In the genomic region with DNA sequence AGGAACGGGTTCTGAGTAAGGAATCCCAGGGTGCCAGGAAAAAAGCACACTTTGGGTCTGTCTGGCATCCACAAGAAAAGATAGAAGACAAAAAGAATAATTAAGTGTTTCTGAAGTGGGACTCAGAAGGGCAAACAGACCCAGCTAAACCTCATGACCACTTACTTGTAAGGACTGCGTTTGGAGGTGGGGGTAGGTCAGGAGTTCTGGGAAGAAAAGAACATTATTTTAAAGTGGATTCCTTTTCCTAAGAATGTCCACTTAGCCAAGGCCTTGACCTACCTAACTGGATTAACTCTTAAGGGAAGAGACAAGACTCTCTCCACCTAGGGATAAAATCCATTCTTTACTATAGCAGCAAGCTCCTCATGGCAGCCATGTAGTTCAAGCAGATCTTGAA, we compare ENCODE assay signal across 31 mouse cellular contexts. TPM values are rescaled to one million over a fixed set of nuclear protein-coding genes. Genes with fewer than 3 reads are reported as not detected.
A peak's percentile ranks its signal among the peaks of the same experiment; 100 is the strongest.
DNase-seq lines count a peak whose midpoint lies in the region; ATAC-seq and TF ChIP-seq lines count a peak whose summit lies in the region.
"Had no signal": no experiment of that assay in that cellular context is flagged by ENCODE, and none has a peak within 500 bp of the region (broad histone marks: within the 10 kb centered on the region; RNA-seq: fewer than 3 reads in every experiment).

No protein-coding gene starts in this region.

- WGBS in kidney, embryonic 16.5 days: 42% methylated on average over 2 of the region's 2 CpGs
- WGBS in lung, embryonic 16.5 days: 39% methylated on average over 2 of the region's 2 CpGs
- WGBS in lung, adult 2 months: 73% methylated on average over 2 of the region's 2 CpGs

- H3K36me3 ChIP-seq in kidney, embryonic 16.5 days (ENCODE audit: insufficient read depth, low read length): no peaks in the 10 kb centered on the region
- H3K36me3 ChIP-seq in lung, embryonic 16.5 days (ENCODE audit: control insufficient read depth, insufficient read depth, low read length): no peaks in the 10 kb centered on the region
- H3K36me3 ChIP-seq: embryonic facial prominence, embryonic 12.5 days; embryonic facial prominence, embryonic 15.5 days; G1E; hindbrain, embryonic 12.5 days had no signal

- no peak overlapping the region for H3K4me3 ChIP-seq in kidney, embryonic 16.5 days (ENCODE audit: low read length)
- no peak overlapping the region for H3K4me3 ChIP-seq in lung, embryonic 16.5 days (ENCODE audit: low read length)
- H3K4me3 ChIP-seq in lung, adult 2 months (replicated peaks; ENCODE audit: extremely low read depth, low read depth, low read length): no peak overlapping the region
- H3K4me3 ChIP-seq: embryonic facial prominence, embryonic 12.5 days; embryonic facial prominence, embryonic 15.5 days; gastrocnemius, adult 2 months; hindbrain, embryonic 12.5 days had no signal

- H3K4me1 ChIP-seq in kidney, embryonic 16.5 days (ENCODE audit: insufficient read depth, low read length): no peaks in the 10 kb centered on the region
- no peaks in the 10 kb centered on the region for H3K4me1 ChIP-seq in lung, embryonic 16.5 days (replicated peaks; ENCODE audit: control insufficient read depth, insufficient read depth, low read length)
- H3K4me1 ChIP-seq in lung, adult 2 months (ENCODE audit: control insufficient read depth, insufficient read depth, low read length): no peaks in the 10 kb centered on the region
- H3K4me1 ChIP-seq: embryonic facial prominence, embryonic 12.5 days; embryonic facial prominence, embryonic 15.5 days; hindbrain, embryonic 12.5 days had no signal

- no peak overlapping the region for H3K9ac ChIP-seq in kidney, embryonic 16.5 days (replicated peaks; ENCODE audit: low read length)
- no peak overlapping the region for H3K9ac ChIP-seq in lung, embryonic 16.5 days (ENCODE audit: low read length)
- H3K9ac ChIP-seq: embryonic facial prominence, embryonic 12.5 days; embryonic facial prominence, embryonic 15.5 days; forebrain, postnatal 0 days; hindbrain, embryonic 12.5 days had no signal

- no peak for DNase-seq in kidney, adult 11 months
- DNase-seq in lung, adult 2 months: no peak
- DNase-seq in lung, postnatal 36 days: peak; percentile 18
- no peak for DNase-seq in adrenal gland, adult 2 months
- DNase-seq: adrenal gland, postnatal 14 days; B cell, adult 2 months; cerebellum, adult 11 months; cerebellum, adult 2 months; cerebellum, adult 9-11 months; cerebellum, postnatal 25 days; gastrocnemius, adult 2 months; gastrocnemius, postnatal 14 days; heart, adult 11 months had no signal

- ATAC-seq in kidney, embryonic 16.5 days (ENCODE audit: low FRiP score, low TSS enrichment): no peak
- ATAC-seq in lung, embryonic 16.5 days (ENCODE audit: low read depth): peak; percentile 66
- ATAC-seq: forebrain, embryonic 14.5 days; forebrain, postnatal 0 days; hindbrain, embryonic 16.5 days; Patski had no signal

- no peak overlapping the region for H3K4me2 ChIP-seq in kidney, embryonic 16.5 days (replicated peaks; ENCODE audit: low read depth, low read length)
- H3K4me2 ChIP-seq in lung, embryonic 16.5 days (ENCODE audit: low read depth, low read length): no peak overlapping the region
- H3K4me2 ChIP-seq: embryonic facial prominence, embryonic 12.5 days; embryonic facial prominence, embryonic 15.5 days; heart, embryonic 11.5 days; hindbrain, embryonic 12.5 days had no signal

- H3K27ac ChIP-seq in kidney, embryonic 16.5 days (ENCODE audit: low read length): peak overlapping the region; percentile 23; the same call in 1 of the 2 replicates
- H3K27ac ChIP-seq in lung, embryonic 16.5 days (ENCODE audit: low read length): peak overlapping the region; percentile 42
- H3K27ac ChIP-seq: embryonic facial prominence, embryonic 12.5 days; embryonic facial prominence, embryonic 15.5 days; gastrocnemius, adult 2 months; hindbrain, embryonic 12.5 days had no signal

- no peaks in the 10 kb centered on the region for H3K27me3 ChIP-seq in kidney, embryonic 16.5 days (ENCODE audit: insufficient read depth, low read length)
- no peaks in the 10 kb centered on the region for H3K27me3 ChIP-seq in lung, embryonic 16.5 days (ENCODE audit: control insufficient read depth, insufficient read depth, low read depth, low read length)
- H3K27me3 ChIP-seq: CH12.LX; embryonic facial prominence, embryonic 12.5 days; embryonic facial prominence, embryonic 15.5 days; hindbrain, embryonic 12.5 days; Patski had no signal

- no peak for TF ChIP-seq POLR2A in lung, adult 2 months (IDR thresholded peaks at IDR 0.05; ENCODE audit: borderline replicate concordance, extremely low read depth, low read depth, low read length)

- no peaks in the 10 kb centered on the region for H3K9me3 ChIP-seq in kidney, embryonic 16.5 days (ENCODE audit: low read length)
- H3K9me3 ChIP-seq in lung, embryonic 16.5 days (ENCODE audit: control insufficient read depth, low read length): no peaks in the 10 kb centered on the region; the same call in 1 of the 2 replicates
- H3K9me3 ChIP-seq: embryonic facial prominence, embryonic 12.5 days; embryonic facial prominence, embryonic 15.5 days; G1E; hindbrain, embryonic 12.5 days had no signal

- no peak for TF ChIP-seq CTCF in lung, adult 2 months (IDR thresholded peaks at IDR 0.05; ENCODE audit: insufficient read depth, low read length)

RNA-seq across cellular contexts. Expression of gene Hc, which starts 11.3 kb away (rescaled TPM):
- polyA plus RNA-seq in kidney, embryonic 16.5 days (2015; fragmentation: Nextera tagmentation; extraction: Ambion mirVana): 0.37 and 0.45 TPM in 2 replicates
- 2.4 and 4.2 TPM in 2 replicates for polyA plus RNA-seq in lung, embryonic 16.5 days (2015; fragmentation: Nextera tagmentation; extraction: Ambion mirVana)
- 106 and 168 TPM in 2 replicates for polyA plus RNA-seq in lung, adult 2 months (2012; rRNA removed)
- total RNA-seq in adrenal gland, adult 2 months (2021): 1 to 10 TPM in 1 of 2 experiments, not detected in 1; 1.0 TPM
- 0.03 TPM in 1 of 2 replicates, not detected in the other for polyA plus RNA-seq in adrenal gland, adult 2 months (2012; rRNA removed)
- total RNA-seq: adrenal gland, adult 18-20 months; common myeloid progenitor, adult 5-6 weeks; gastrocnemius, adult 2 months; gastrocnemius, postnatal 14 days; heart, adult 8-10 months; heart, postnatal 25 days; hematopoietic stem cell, adult 5-6 weeks had no signal
- polyA plus RNA-seq: embryonic facial prominence, embryonic 15.5 days; G1E; heart, embryonic 14.5 days; Patski had no signal

RNA-seq across cellular contexts. Expression of gene AI182371, which starts 28.8 kb away (rescaled TPM):
- polyA plus RNA-seq in kidney, embryonic 16.5 days (2015; fragmentation: Nextera tagmentation; extraction: Ambion mirVana): 0.46 and 0.50 TPM in 2 replicates
- 0.65 and 1.2 TPM in 2 replicates for polyA plus RNA-seq in lung, embryonic 16.5 days (2015; fragmentation: Nextera tagmentation; extraction: Ambion mirVana)
- polyA plus RNA-seq in lung, adult 2 months (2012; rRNA removed): 0.80 and 1.3 TPM in 2 replicates
- total RNA-seq in adrenal gland, adult 2 months (2021): 1 to 10 TPM in 1 of 2 experiments, under 1 TPM in 1; 0.62 to 1.4 TPM
- 0.11 TPM in 1 of 2 replicates, not detected in the other for polyA plus RNA-seq in adrenal gland, adult 2 months (2012; rRNA removed)
- total RNA-seq: gastrocnemius, adult 2 months; heart, postnatal 25 days had no signal

RNA-seq across cellular contexts. Expression of gene Cntrl, which starts 36.7 kb away (rescaled TPM):
- polyA plus RNA-seq in kidney, embryonic 16.5 days (2015; fragmentation: Nextera tagmentation; extraction: Ambion mirVana): 21.2 and 25.2 TPM in 2 replicates
- 23.7 and 26.2 TPM in 2 replicates for polyA plus RNA-seq in lung, embryonic 16.5 days (2015; fragmentation: Nextera tagmentation; extraction: Ambion mirVana)
- polyA plus RNA-seq in lung, adult 2 months (2012; rRNA removed): 10.3 and 14.9 TPM in 2 replicates
- total RNA-seq in adrenal gland, adult 2 months (2021): 10 to 100 TPM; 11.6 to 14.7 TPM
- 6.0 and 7.8 TPM in 2 replicates for polyA plus RNA-seq in adrenal gland, adult 2 months (2012; rRNA removed)

Comparison
In these comparisons a context has a peak if more than half of its experiments do, and no peak if none do; other contexts are left out.
1. RNA of gene Hc, which starts 11.3 kb away (polyA plus RNA-seq): 106 to 168 TPM in lung, adult 2 months; 2.4 to 4.2 TPM in lung, embryonic 16.5 days, 0.37 to 0.45 TPM in kidney, embryonic 16.5 days and 0.03 TPM in adrenal gland, adult 2 months; every median in the first group is over 10 times any median in the second.